Mouse (Mus musculus): ENCODE results near the gene Shc4.

DNA sequence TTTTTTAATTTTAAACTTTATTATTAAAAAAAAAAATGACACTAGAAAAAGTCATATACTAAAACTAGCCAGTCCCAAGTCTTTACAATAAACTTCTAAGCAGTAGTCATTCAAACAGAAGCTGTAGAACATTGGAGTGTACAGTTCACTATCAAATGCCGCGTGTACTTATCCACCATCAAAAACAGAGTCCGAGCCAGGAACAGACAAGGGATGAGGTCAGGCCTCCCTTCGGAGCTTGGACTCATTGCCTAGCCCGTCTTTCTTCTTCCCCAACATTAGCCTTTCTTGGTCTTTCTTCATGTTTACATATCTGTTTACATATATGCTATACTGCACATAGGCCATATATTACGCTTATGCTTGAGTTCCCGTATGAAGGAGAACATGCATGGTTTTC is 108.5 kb downstream of the Shc4 start:
- TF ChIP-seq CTCF (IDR thresholded peaks at IDR 0.05; ENCODE audit: control insufficient read depth, insufficient read depth, insufficient read length) (no peak), MAX (IDR thresholded peaks at IDR 0.05) (no peak), USF1 (IDR thresholded peaks at IDR 0.05; ENCODE audit: low read depth) (no peak), MYOG (IDR thresholded peaks at IDR 0.05; ENCODE audit: control insufficient read depth, extremely low read depth, insufficient read length) (no peak)
